Mouse (Mus musculus): ENCODE data around the gene Mllt1.

Mllt1 gene

DNA sequence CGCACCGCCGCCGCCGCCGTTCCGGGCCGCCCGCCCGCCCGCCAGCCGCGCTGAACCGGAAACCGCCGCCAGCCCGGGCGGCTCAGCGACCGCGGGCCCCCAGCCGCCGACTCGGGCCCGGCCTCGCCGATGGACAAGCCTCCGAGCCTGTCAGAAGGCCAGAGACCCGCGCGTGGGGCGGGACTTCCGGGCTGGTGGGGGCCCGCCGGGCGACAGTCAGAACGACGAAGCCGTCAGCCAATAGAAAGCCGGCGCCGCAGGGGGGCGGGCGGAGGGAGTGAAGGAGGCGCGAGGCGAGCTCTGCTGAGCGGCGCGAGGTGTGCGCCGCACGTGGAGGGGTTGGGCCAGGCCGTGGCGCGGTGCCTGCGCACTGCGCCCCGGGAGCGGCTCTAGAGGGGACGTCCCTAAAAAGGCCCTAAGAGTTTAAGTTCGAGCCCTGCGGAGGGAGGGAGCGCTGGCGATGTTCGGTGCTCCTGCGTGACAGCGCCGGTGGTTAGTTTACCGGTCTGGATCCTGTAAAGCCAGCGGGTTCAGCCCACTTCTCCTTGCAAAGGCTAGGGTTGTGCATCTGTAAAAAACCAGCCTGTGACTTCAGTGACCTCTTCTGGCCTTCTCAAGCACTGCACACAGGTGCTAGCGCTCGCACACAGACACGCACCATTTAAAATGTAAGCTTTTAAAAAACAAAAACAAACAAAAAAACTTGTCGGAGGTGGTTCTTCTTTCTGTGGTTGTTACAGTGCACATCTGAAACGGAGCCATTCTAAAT is at the start of gene Mllt1:
TSS of gene Mllt1 (minus strand) at position 53 of the 769 bp plus-strand sequence.
- in situ Hi-C loops (cut with MboI, MseI), result no loop called here

DNA sequence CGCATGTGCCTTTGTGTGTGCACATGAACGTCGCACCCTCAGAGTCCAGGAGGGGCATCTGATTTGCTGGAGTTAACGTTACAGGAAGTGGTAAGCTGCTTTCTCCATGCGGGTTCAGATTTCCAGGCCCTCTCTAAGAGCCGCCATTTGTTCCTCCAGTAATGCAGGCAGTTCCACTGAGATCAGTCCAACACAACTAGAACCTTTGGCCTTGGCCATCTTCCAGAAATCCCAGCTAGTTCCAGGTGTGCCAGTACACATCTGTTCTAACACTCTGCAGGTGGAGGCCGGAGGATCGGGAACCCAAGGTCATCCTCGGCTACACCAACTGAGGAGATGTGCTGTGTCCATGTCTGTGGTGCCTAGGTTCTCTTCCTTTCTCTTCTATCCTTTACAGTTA is 49.7 kb upstream of the Mllt1 start:
- in situ Hi-C loops (cut with MboI, MseI), result no loop called here

DNA sequence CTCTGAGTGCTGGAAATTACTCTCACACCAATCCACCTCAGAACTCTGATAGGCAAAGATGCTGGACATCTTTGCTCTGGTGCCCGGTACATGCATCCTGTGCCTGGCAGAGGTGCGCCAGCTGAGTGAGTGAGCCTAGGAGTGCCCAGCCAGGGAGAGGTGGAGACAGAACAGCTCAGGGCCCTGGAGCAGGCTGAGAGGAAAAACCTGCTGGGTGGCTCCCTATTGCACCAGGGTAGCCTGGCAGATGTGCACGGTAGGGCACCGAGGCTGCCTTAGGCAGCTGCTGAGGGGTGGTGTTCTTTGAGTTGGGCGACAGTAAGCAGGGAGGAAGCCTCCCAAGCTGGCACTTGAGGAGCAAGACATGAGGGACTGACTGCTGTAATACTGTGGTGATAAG is 46.8 kb upstream of the Mllt1 start, which contains the start of gene Acer1:
TSS of gene Acer1 (minus strand) at position 114 of the 400 bp plus-strand sequence.
- in situ Hi-C loops (cut with MboI, MseI), result no loop called here

DNA sequence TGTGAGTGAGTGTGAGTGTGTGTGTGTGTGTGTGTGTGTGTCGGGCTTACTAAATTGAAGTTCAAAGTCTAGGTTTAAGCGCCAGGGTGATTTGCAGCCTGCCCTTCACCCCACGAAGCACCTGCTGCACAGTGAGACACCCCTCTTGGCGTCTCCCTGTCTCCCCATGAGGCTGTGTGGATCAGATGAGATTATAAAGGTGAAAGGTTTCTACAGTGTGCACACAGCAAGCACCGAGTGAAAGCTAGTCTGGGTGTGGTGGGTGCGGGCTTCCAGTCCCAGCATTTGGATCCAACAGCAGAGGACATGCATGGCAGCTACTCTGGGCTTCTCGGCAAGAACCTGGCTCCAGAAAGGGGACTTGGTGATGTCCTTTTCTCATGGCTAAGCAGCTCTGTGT is 45.8 kb upstream of the Mllt1 start:
- in situ Hi-C loops (cut with MboI, MseI), result no loop called here

DNA sequence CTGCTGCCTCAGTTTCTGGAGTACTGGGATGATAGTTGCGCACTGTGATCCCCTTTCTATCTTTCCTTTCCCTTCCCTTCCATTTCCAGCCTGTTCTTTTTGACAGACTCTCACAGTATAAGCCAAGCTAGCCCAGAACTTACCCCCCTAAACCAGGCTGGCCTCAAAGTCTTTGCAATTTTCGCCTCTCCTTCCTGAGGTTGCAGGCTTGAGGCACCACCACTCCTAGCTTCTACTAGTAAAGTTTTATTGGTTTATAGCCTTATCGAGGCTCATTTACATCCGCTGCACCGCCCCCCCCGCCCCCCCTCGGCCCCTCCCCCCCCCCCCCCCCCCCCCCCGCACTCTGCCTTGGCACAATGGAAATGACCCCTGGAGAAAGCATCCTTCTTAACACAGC is 44.3 kb upstream of the Mllt1 start:
- in situ Hi-C loops (cut with MboI, MseI), result no loop called here

DNA sequence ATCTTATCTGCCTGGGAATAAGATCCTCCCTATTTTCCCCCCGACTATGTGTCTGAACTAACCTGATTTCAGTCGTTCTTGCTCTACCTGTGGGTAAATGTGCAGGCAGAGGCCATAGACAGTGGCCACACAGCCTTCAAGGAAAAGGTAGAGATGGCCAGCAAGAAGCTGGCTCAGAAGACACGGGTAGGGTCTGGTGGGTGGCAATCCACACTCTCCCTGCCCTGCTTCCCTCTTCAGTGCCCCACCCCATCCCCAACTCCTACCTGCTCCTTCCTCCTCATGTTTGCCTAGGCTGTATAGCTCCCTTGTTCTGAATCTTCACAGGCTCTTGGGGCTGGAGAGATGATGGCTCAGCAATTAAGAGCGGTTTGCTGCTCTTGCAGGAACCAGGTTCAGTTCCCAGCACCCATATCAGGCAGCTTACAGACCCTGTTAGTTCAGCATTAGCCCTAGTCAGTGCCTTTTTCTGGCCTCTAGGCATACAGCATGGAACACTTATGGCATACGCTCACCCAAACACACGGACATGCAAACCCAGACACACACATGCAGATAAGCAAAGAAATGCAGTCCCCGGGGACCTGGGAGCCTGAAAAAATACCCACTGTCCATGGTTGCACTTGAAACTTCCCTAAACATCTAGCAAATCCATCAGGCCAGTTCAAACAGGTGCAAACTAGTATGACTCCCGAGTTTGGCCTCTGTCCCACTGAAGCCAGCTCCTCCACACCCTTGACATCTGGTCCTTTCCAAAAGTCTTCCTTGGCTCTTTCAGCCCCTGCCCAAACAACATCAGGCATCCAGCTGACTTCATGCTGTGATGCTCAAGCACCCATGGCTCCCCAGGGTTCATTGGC is 41.5 kb upstream of the Mllt1 start:
- in situ Hi-C loops (cut with MboI, MseI), result no loop called here

DNA sequence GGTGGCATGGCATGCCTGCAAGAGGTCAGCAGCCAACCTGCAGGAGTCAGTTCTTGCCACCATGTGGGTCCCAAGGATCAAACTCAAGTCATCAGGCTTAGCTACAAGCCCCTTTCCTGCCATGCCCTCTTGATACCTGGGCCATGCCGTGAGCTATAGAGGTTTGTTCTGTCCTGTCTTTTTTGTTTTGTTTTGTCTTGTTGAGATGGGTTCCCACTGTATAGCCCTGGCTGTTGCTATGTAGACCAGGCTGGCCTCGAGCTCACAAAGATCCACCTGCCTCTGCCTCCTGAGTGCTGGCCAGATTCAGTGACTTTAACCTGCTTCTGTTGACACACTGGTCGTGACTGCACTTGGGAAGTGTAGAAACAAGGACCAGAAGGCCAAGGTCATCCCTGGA is 40.2 kb upstream of the Mllt1 start:
- in situ Hi-C loops (cut with MboI, MseI), result no loop called here

DNA sequence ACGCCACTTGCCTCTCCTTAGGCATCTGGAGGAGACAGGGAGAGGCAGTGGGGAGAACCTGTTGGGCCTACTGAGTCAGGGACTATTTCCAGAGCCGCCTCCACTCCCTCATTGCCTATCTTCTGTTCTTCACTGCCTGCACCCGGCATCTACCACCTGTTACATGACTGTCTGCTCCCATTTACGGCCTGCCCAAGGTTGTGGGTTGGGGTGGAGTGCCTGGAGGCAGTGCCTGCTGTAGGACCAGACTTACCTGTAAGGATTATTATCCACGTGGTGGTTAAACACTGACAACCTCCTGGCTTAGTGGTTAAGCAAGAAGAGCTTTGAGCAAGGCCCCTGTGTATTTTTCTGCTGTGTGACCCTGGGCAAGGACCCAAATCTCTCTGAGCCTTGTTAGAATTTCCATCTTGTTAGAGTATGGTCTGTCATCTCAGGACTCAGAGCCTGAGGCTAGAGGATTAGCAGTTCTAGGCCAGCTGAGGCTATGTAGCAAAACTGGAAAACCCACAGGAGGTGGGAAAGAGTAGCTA is 39.6 kb upstream of the Mllt1 start:
- in situ Hi-C loops (cut with MboI, MseI), result no loop called here

DNA sequence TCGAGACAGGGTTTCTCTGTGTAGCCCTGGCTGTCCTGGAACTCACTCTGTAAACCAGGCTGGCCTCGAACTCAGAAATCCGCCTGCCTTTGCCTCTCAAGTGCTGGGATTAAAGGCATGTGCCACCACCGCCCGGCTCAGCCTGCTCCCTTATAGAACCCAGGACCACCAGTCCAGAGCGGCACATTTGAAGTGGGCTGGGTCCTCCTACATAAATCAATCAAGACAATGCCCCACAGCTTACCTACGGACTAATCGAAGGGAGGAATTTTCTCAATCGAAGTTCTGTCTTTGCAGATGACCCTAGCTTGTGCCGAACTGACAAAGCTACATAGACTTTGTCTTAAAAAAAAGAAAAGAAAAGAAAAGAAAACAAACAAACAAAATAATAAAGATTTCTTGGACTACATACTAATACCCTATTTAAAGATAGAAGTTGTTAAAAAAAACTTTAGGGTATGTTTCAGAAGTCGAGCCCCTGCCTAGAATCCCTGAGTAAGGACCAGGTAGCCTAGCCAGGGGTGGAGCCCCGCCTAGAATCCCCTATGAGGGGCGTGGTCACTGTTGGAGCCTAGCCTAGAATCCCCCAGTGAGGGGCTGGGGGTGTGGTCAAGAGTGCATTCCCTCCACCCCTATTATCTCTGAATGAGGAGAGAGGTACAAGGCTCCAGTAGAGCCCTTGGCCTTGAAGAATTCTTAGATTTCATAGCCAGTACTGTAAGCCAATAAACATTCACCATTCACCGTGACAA is 38.9 kb upstream of the Mllt1 start:
- in situ Hi-C loops (cut with MboI, MseI), result no loop called here

DNA sequence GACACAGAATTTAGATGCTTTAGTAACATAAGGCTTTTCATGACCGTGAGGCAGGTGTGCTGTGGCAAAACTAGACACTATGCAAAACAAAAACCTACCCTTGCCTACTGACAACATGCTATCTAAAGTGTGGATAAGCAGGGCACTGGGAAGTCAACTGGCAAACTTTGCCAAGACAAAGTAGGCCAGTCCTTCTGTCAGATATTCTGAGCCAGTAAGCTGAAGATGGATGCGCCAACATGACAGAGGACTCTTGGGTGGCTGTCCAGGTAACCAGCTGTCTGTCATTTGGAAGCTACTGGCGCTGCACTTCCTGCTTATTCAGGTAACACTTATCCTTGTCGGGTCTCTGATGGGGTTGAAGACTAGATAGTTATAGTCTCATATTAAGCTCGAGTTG is 34.9 kb upstream of the Mllt1 start:
- in situ Hi-C loops (cut with MboI, MseI), result no loop called here

DNA sequence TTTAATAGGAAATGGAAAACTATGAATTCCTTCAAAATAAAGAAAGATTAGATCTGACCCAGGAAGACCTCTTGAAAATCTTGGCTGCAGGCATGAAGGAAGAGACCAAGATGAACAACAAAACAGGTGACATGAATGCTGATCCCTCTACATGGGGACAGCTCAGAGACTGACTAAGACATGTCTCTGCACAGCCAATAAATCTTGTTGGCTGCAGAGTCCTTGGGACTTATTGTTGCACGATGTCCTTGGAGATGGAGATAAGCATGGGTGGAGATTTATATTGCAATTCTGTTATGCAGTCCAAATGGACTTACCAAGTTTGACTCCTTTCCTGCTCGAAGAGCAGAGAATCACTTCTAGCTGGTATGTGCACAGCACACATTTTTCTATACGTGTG is 34.1 kb upstream of the Mllt1 start:
- in situ Hi-C loops (cut with MboI, MseI), result no loop called here

DNA sequence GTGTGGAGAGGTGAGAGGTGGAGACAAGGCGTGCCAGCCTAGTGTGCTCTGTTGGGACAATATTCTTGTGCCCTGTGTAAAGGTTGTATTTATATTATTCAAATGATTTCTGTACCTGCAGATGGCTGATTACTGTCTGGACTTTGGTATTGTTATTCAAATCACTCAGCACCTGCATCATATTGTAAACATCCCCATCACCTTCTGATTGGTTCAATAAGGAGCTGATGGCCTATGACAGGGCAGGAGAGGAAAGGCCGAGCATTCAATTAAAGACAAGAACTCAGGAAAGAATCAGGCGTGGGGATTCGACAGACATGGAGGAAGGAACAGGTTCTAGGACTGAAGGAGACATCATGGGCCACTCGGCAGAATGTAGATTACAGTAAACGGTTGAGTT is 28.4 kb upstream of the Mllt1 start:
- in situ Hi-C loops (cut with MboI, MseI), result no loop called here

DNA sequence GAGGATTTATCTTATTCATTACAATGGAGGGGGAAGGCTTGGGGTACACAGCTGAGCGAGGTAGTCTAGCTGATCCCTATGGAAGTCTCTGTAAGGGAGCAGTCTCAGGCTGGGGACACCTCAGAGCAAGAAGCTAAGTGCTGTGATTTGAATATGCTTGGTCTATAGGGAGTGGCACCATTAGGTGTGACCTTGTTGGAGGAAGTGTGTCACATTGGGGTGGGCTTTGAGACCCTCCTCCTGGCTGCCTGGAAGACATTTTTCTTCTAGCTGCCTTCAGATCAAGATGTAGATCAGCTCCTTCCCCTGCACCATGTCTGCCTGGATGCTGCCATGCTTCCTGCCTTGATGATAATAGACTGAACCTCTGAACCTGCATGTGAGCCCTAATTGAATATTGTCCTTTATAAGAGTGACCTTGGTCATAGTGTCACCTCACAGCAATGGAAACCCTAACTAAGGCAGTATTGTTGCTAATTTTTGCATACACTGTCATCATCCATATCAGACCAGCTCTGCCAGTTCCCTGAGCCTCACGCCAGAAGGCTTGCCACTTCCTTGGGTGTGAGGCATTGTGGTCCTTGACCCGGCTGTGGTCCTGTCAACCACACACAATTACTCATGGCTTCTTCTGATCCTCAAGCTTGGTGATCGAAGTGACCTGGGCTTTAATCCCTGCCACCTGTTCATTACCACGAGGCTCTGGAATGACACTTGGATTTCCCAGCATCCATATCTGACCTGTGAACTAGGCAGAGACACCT is 27.6 kb upstream of the Mllt1 start:
- in situ Hi-C loops (cut with MboI, MseI), result no loop called here

DNA sequence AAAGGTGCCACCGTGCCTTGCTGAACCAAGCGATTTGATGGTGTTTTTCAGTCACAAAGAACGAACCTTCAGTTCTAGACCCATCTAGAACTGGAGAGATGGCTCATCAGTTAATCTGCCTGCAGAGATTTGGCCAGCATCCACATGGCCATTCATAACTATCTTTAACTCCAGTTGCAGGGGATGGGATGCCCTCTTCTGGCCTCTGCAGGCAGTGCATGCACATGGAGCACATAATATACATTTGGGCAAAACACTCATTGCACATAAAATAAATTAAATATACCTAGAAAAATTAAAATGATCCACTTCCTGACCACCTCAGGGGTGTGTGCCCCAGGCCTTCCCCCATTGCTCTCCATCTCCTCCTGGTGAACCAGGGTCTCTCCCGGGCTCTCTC is 26.7 kb upstream of the Mllt1 start:
- in situ Hi-C loops (cut with MboI, MseI), result no loop called here

DNA sequence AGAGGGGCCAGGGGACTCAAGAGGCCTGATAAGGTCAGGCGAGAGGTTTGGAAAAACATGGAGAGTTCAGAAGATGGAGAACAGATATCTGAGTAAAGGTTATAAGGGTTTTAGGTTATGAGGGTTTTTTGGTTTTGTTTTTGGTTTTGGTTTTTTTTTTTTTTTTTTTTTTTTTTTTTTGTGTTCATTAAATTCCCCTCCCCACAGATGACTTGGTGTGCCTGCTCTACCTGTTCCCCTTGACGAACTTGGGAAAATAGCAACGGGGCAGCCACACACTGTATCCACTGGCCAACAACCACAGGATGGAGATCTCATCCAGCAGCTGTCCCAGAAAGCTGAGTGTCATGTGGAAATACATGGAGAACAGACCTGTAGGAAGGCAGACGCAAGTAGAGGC is 23.5 kb upstream of the Mllt1 start:
- in situ Hi-C loops (cut with MboI, MseI), result no loop called here

DNA sequence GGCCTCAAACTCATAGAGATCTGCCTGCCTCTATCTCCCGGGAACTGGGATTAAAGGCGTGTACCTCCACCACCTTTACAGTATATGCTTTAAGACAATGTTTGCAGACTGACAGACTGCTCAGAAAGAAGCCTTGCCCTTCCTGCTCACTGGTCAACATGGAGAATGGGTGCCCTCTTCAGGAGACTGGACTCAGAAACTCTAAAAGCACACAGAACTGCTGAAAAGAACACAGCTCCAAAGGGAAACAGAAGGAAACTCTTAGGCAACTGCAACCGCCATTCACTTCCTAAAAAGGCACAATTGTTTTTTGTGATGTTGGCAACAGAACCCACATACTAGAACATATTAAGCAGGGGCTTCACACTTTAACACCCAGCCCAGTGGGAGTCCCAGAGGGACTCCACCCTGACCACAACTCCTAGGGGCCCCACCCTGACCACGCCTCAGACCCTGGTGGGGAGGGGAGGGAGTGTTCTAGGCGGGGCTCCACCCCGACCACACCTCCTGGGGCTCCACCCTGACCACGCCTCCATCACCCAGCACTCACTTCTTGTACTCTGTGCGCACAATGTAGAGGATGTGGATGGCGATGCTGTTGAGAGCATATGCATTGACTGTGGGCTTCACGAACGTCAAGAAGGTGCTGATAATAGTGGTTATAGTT is 22.7 kb upstream of the Mllt1 start:
- in situ Hi-C loops (cut with MboI, MseI), result no loop called here

DNA sequence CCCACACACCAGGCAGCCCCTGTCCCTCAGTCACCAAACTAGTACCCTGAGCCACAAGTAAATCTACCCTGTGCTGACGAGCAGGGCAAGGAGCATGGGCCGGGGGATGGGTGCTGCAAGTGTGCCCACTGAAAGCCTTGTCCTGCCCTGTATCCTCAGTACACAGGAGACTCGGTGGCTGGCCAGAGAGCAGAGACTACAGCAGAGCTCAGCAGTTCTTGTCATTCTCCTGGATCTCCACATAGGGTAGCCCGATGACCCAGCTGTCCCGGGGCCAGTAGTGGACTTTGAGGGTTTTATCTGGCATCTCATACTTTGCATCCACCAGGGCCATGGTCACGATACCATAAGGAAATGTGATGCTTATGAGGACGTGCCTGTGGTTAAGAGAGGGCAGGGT is 19.7 kb upstream of the Mllt1 start:
- in situ Hi-C loops (cut with MboI, MseI), result loop anchor here (5.0 kb wide), 1 partner anchor 58 kb away; no protein-coding TSS in a partner anchor

DNA sequence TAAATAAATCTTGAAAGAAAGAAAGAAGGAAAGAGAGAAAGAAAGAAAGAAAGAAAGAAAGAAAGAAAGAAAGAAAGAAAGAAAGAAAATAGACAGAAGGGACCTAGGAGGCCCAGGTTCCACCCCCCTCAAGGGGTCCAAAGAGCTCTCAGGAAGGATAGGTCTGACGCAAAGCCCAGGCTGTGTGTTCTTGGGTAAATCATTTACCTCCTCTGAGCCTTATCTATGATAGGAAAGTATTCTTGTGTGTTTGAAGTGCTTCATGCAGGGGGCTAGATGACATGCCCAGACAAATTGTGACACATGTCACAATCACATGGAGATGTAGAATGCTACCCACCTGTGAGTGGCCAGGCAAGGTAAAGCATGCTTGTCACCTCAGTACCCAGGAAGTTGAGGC is 17.4 kb upstream of the Mllt1 start:
- in situ Hi-C loops (cut with MboI, MseI), result loop anchor here (5.0 kb wide), 1 partner anchor 55 kb away; no protein-coding TSS in a partner anchor

DNA sequence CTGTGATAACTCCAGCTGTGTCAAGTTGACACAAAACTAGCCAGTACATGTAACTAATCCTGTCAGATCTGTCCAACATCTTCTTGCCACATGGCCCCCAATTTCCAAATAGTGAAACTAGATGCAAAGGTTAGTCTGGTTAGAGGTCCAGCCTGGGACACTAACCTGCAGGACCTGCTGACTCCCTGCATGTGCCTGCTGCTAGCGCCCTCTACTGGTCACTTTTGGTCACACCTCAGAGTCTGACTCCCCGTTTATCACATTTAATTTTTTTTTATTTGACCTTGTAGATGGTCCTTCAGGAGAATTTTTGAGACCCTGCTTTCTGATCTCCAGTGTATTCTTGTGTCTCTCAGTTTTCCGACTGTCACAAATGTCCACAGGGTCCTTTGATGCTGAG is 15.7 kb upstream of the Mllt1 start:
- in situ Hi-C loops (cut with MboI, MseI), result loop anchor here (5.0 kb wide), 1 partner anchor 54 kb away; no protein-coding TSS in a partner anchor

DNA sequence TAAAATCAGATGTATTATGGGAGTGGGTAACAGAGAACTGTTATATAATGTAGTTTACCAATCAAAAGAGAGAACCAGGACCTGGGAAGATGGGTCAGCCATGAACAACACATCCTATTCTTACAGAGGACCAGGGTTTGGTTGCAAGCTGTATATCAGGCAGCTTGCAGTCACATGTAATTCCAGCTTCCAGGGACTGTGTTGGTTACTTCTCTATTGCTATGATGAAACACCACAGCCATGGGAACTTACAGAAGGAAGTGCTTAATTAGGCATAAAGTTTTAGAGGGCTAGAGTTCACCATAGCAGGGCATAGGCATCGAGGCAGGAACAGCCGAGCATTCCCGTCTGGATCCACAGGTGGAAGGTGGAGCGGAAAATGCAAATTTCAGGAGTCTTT is 3.5 kb upstream of the Mllt1 start:
- in situ Hi-C loops (cut with MboI, MseI), result no loop called here

All from regulatory T cell (primary cell).